Mouse (Mus musculus): ENCODE data around the gene Dnali1. TPM values are rescaled to one million over a fixed set of nuclear protein-coding genes. Genes with fewer than 3 reads are reported as not detected.

Gene Dnali1
- polyA plus RNA-seq (2014; fragmentation: Nextera tagmentation; extraction: Ambion mirVana): 0.71 and 4.3 TPM in 2 replicates

GRCm38 (mm10) chr4:125065517-125066307, at the start of gene Dnali1:
Gene Dnali1 (minus strand): TSS chr4:125065703.
- peak within 1 kb of the TSS; percentile 93 for H3K4me2 ChIP-seq (ENCODE audit: low read depth, low read length)
- peak within 1 kb of the TSS; percentile 97 for H3K4me3 ChIP-seq (ENCODE audit: low read depth, low read length)
- ATAC-seq (ENCODE audit: low read depth) (peak; percentile 35; the same call in 1 of the 2 replicates), DNase-seq (ENCODE audit: low spot score) (peak; percentile 83)
- H3K27ac ChIP-seq (replicated peaks; ENCODE audit: low read depth, low read length): peak within 1 kb of the TSS; percentile 76
- H3K4me1 ChIP-seq (ENCODE audit: control insufficient read depth, insufficient read depth, low read length): peaks cover 9% of the 10 kb centered on the region
- peak within 1 kb of the TSS; percentile 91 for H3K9ac ChIP-seq (ENCODE audit: low read depth, low read length)
- H3K27me3 ChIP-seq (replicated peaks; ENCODE audit: control insufficient read depth, insufficient read depth, low read length): no peaks in the 10 kb centered on the region
- H3K9me3 ChIP-seq (ENCODE audit: control insufficient read depth, low read length): no peaks in the 10 kb centered on the region
- H3K36me3 ChIP-seq (ENCODE audit: control insufficient read depth, insufficient read depth, low read length): peaks cover 25% of the 10 kb centered on the region
- WGBS: 3% methylated on average over 26 of the region's 26 CpGs

- Histone ChIP-seq H3K9me3 (ENCODE audit: control insufficient read depth, low read length) (no peaks in the 10 kb centered on the region), H3K4me2 (ENCODE audit: low read depth, low read length) (no peak overlapping the region), H3K27ac (replicated peaks; ENCODE audit: low read depth, low read length) (0 out of 2 replicates have a peak overlapping the region, but pooled peaks have one; percentile 2), H3K4me1 (ENCODE audit: control insufficient read depth, insufficient read depth, low read length) (peaks cover 12% of the 10 kb centered on the region), H3K9ac (ENCODE audit: low read depth, low read length) (no peak overlapping the region), H3K4me3 (ENCODE audit: low read depth, low read length) (no peak overlapping the region), H3K27me3 (replicated peaks; ENCODE audit: control insufficient read depth, insufficient read depth, low read length) (no peaks in the 10 kb centered on the region), H3K36me3 (ENCODE audit: control insufficient read depth, insufficient read depth, low read length) (peaks cover 14% of the 10 kb centered on the region)
- ATAC-seq (ENCODE audit: low read depth): no peak
- 70% methylated on average over 4 of the region's 4 CpGs for WGBS
- no peak for DNase-seq (ENCODE audit: low spot score)
Measured at GRCm38 (mm10) chr4:125115081-125115480, 49.6 kb upstream of the Dnali1 start.

DNA sequence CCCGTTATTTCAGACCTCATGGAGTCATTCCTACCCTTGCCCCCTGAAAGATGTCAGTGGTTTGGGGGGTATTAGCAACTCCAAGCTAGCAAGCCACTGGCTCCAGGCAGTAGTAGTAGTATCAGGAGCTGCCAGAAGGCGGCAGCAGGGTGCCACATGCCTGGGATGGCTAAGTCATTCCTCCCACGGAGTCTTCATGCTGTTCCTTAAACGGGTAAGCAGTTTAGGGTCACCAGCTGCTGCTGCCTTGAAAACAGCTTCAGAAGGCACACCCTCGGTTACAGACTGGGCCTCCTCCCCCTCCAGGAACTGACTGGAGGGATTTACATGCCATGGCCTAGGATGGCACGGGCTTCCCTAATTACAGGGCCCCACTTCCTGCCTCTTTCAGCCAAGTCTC, 49.1 kb upstream of the Dnali1 start:
- ATAC-seq (ENCODE audit: low read depth): peak; percentile 27

GRCm38 (mm10) chr4:125105354-125105753, 39.9 kb upstream of the Dnali1 start:
- peaks cover 64% of the 10 kb centered on the region for H3K36me3 ChIP-seq (ENCODE audit: control insufficient read depth, insufficient read depth, low read length)
- 92% methylated on average over 9 of the region's 9 CpGs for WGBS
- ATAC-seq (ENCODE audit: low read depth): no peak
- no peak overlapping the region for H3K4me3 ChIP-seq (ENCODE audit: low read depth, low read length)
- H3K27me3 ChIP-seq (replicated peaks; ENCODE audit: control insufficient read depth, insufficient read depth, low read length): no peaks in the 10 kb centered on the region
- H3K4me2 ChIP-seq (ENCODE audit: low read depth, low read length): no peak overlapping the region
- H3K27ac ChIP-seq (replicated peaks; ENCODE audit: low read depth, low read length): no peak overlapping the region
- H3K4me1 ChIP-seq (ENCODE audit: control insufficient read depth, insufficient read depth, low read length): no peaks in the 10 kb centered on the region
- no peak overlapping the region for H3K9ac ChIP-seq (ENCODE audit: low read depth, low read length)
- H3K9me3 ChIP-seq (ENCODE audit: control insufficient read depth, low read length): no peaks in the 10 kb centered on the region
- no peak for DNase-seq (ENCODE audit: low spot score)

More for the DNA sequence above, 49.1 kb upstream of the Dnali1 start:
- Histone ChIP-seq H3K9me3 (ENCODE audit: control insufficient read depth, low read length) (no peaks in the 10 kb centered on the region), H3K36me3 (ENCODE audit: control insufficient read depth, insufficient read depth, low read length) (peaks cover 18% of the 10 kb centered on the region), H3K4me2 (ENCODE audit: low read depth, low read length) (no peak overlapping the region), H3K4me3 (ENCODE audit: low read depth, low read length) (no peak overlapping the region), H3K27me3 (replicated peaks; ENCODE audit: control insufficient read depth, insufficient read depth, low read length) (no peaks in the 10 kb centered on the region), H3K4me1 (ENCODE audit: control insufficient read depth, insufficient read depth, low read length) (peaks cover 12% of the 10 kb centered on the region), H3K27ac (replicated peaks; ENCODE audit: low read depth, low read length) (no peak overlapping the region), H3K9ac (ENCODE audit: low read depth, low read length) (no peak overlapping the region)
- peak; percentile 89 for DNase-seq (ENCODE audit: low spot score)
- WGBS: 1% methylated on average over 6 of the region's 6 CpGs

GRCm38 (mm10) chr4:125101334-125101733, 35.8 kb upstream of the Dnali1 start:
- Histone ChIP-seq H3K4me3 (ENCODE audit: low read depth, low read length) (no peak overlapping the region), H3K27ac (replicated peaks; ENCODE audit: low read depth, low read length) (no peak overlapping the region), H3K9me3 (ENCODE audit: control insufficient read depth, low read length) (no peaks in the 10 kb centered on the region), H3K4me2 (ENCODE audit: low read depth, low read length) (no peak overlapping the region), H3K9ac (ENCODE audit: low read depth, low read length) (no peak overlapping the region), H3K27me3 (replicated peaks; ENCODE audit: control insufficient read depth, insufficient read depth, low read length) (no peaks in the 10 kb centered on the region), H3K36me3 (ENCODE audit: control insufficient read depth, insufficient read depth, low read length) (peaks cover 45% of the 10 kb centered on the region), H3K4me1 (ENCODE audit: control insufficient read depth, insufficient read depth, low read length) (no peaks in the 10 kb centered on the region)
- ATAC-seq (ENCODE audit: low read depth): no peak
- 66% methylated on average over 13 of the region's 13 CpGs for WGBS
- no peak for DNase-seq (ENCODE audit: low spot score)

DNA sequence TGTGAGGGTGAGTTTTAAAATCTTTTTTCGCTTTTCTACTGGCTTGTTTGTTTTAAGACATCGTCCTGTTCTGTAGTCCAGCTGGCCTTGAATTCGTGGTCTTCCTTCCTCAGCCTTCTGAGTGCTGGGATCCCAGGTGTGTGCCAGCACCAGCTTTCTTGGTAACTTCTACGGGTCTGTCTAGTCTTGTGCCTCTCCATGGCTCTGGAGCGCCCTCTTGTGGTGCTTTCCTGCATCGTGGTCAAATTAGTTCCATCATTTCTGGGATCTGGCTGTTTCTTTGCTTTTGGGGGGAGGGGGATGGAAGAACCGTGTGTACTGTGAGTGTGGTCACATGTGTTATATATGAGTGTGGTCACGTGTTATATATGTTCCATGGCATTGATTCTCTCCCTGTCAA, 34.0 kb upstream of the Dnali1 start:
- 3% methylated on average over 8 of the region's 8 CpGs for WGBS
- H3K27me3 ChIP-seq (replicated peaks; ENCODE audit: control insufficient read depth, insufficient read depth, low read length): no peaks in the 10 kb centered on the region
- peaks cover 27% of the 10 kb centered on the region; the same call in 1 of the 2 replicates for H3K36me3 ChIP-seq (ENCODE audit: control insufficient read depth, insufficient read depth, low read length)
- no peaks in the 10 kb centered on the region for H3K4me1 ChIP-seq (ENCODE audit: control insufficient read depth, insufficient read depth, low read length)
- no peak overlapping the region for H3K4me3 ChIP-seq (ENCODE audit: low read depth, low read length)
- H3K9me3 ChIP-seq (ENCODE audit: control insufficient read depth, low read length): no peaks in the 10 kb centered on the region
- DNase-seq (ENCODE audit: low spot score) (peak; percentile 70), ATAC-seq (ENCODE audit: low read depth) (peak; percentile 84)
- H3K9ac ChIP-seq (ENCODE audit: low read depth, low read length): no peak overlapping the region
- H3K27ac ChIP-seq (replicated peaks; ENCODE audit: low read depth, low read length): no peak overlapping the region
- H3K4me2 ChIP-seq (ENCODE audit: low read depth, low read length): no peak overlapping the region

- ATAC-seq (ENCODE audit: low read depth) (no peak), DNase-seq (ENCODE audit: low spot score) (no peak)
- WGBS: 83% methylated on average over 4 of the region's 4 CpGs
- H3K36me3 ChIP-seq (ENCODE audit: control insufficient read depth, insufficient read depth, low read length): peaks cover 23% of the 10 kb centered on the region; the same call in 1 of the 2 replicates
- H3K9me3 ChIP-seq (ENCODE audit: control insufficient read depth, low read length): no peaks in the 10 kb centered on the region
- no peaks in the 10 kb centered on the region for H3K27me3 ChIP-seq (replicated peaks; ENCODE audit: control insufficient read depth, insufficient read depth, low read length)
- no peak overlapping the region for H3K4me3 ChIP-seq (ENCODE audit: low read depth, low read length)
- H3K4me2 ChIP-seq (ENCODE audit: low read depth, low read length): no peak overlapping the region
- H3K27ac ChIP-seq (replicated peaks; ENCODE audit: low read depth, low read length): no peak overlapping the region
- no peak overlapping the region for H3K9ac ChIP-seq (ENCODE audit: low read depth, low read length)
- no peaks in the 10 kb centered on the region for H3K4me1 ChIP-seq (ENCODE audit: control insufficient read depth, insufficient read depth, low read length)
Measured at GRCm38 (mm10) chr4:125097412-125097811, 31.9 kb upstream of the Dnali1 start.

DNA sequence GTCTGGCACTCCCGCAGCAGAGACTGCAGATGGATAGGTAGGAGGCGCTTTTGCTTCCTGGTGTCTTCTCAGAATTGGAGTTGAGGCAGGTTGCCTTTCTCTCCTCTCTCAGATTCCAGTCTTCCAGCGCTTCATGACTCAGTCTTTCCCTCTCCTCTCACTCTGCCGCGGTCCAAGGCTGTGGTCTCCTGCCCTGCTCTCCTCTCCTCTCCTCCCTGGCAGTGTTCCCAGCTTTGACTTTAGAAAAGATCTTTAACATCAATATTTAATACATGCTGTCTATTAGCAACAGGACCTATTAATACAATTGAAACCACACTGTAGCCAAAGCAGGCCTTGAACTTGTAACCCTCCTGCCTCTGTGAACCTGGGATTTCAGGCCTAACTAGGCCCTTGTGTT, 30.6 kb upstream of the Dnali1 start:
- no peaks in the 10 kb centered on the region for H3K4me1 ChIP-seq (ENCODE audit: control insufficient read depth, insufficient read depth, low read length)
- H3K4me2 ChIP-seq (ENCODE audit: low read depth, low read length): no peak overlapping the region
- H3K36me3 ChIP-seq (ENCODE audit: control insufficient read depth, insufficient read depth, low read length): peaks cover 32% of the 10 kb centered on the region
- H3K4me3 ChIP-seq (ENCODE audit: low read depth, low read length): no peak overlapping the region
- 88% methylated on average over 5 of the region's 5 CpGs for WGBS
- DNase-seq (ENCODE audit: low spot score) (no peak), ATAC-seq (ENCODE audit: low read depth) (no peak)
- H3K9ac ChIP-seq (ENCODE audit: low read depth, low read length): no peak overlapping the region
- H3K9me3 ChIP-seq (ENCODE audit: control insufficient read depth, low read length): no peaks in the 10 kb centered on the region
- no peaks in the 10 kb centered on the region for H3K27me3 ChIP-seq (replicated peaks; ENCODE audit: control insufficient read depth, insufficient read depth, low read length)
- H3K27ac ChIP-seq (replicated peaks; ENCODE audit: low read depth, low read length): no peak overlapping the region

GRCm38 (mm10) chr4:125093031-125093430, 27.5 kb upstream of the Dnali1 start:
- Histone ChIP-seq H3K9me3 (ENCODE audit: control insufficient read depth, low read length) (no peaks in the 10 kb centered on the region), H3K4me3 (ENCODE audit: low read depth, low read length) (no peak overlapping the region), H3K4me2 (ENCODE audit: low read depth, low read length) (no peak overlapping the region), H3K36me3 (ENCODE audit: control insufficient read depth, insufficient read depth, low read length) (peaks cover 52% of the 10 kb centered on the region), H3K4me1 (ENCODE audit: control insufficient read depth, insufficient read depth, low read length) (no peaks in the 10 kb centered on the region), H3K27me3 (replicated peaks; ENCODE audit: control insufficient read depth, insufficient read depth, low read length) (no peaks in the 10 kb centered on the region), H3K9ac (ENCODE audit: low read depth, low read length) (no peak overlapping the region), H3K27ac (replicated peaks; ENCODE audit: low read depth, low read length) (no peak overlapping the region)
- no peak for ATAC-seq (ENCODE audit: low read depth)
- no peak for DNase-seq (ENCODE audit: low spot score)
- 88% methylated on average over 5 of the region's 5 CpGs for WGBS

Measured in embryonic facial prominence, embryonic 14.5 days (tissue).